9 mouse cellular contexts compared by ENCODE assay signal in the genomic region with DNA sequence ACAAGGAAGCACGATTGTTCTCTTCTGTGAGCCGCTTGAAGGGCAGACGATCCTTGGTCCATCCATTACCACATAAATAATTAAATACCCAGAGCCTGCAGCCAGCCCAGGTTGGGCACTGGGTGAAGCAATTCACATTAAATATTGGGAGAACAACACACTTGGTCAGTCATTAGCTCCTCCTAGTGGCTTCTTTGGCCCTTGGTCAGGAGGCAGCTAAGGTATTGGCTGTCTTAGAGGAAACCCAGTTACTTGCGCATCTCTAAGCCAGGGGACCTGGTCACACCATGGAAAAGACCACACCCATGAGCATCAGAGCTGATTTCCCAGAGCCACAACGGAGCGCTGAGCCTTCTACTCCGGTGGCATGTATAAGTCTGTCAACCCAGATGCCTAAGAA.
DNase-seq lines count a peak whose midpoint lies in the region; ATAC-seq and TF ChIP-seq lines count a peak whose summit lies in the region.
"Had no signal": no experiment of that assay in that cellular context is flagged by ENCODE, and none has a peak within 500 bp of the region (broad histone marks: within the 10 kb centered on the region; RNA-seq: fewer than 3 reads in every experiment).

No protein-coding gene starts in this region.

- no peak overlapping the region for H3K27ac ChIP-seq in forebrain, postnatal 0 days (ENCODE audit: low read depth, low read length)
- no peak overlapping the region for H3K27ac ChIP-seq in forebrain, embryonic 12.5 days
- no peak overlapping the region for H3K27ac ChIP-seq in embryonic facial prominence, embryonic 11.5 days (replicated peaks; ENCODE audit: low read depth, low read length)
- H3K27ac ChIP-seq in kidney, postnatal 0 days: no peak overlapping the region
- H3K27ac ChIP-seq in midbrain, embryonic 15.5 days: no peak overlapping the region

- no peaks in the 10 kb centered on the region for H3K9me3 ChIP-seq in forebrain, postnatal 0 days (ENCODE audit: low read length)
- no peaks in the 10 kb centered on the region for H3K9me3 ChIP-seq in forebrain, embryonic 12.5 days
- H3K9me3 ChIP-seq in embryonic facial prominence, embryonic 11.5 days (replicated peaks; ENCODE audit: control insufficient read depth, low read length): no peaks in the 10 kb centered on the region
- H3K9me3 ChIP-seq in kidney, postnatal 0 days (replicated peaks; ENCODE audit: low read length): no peaks in the 10 kb centered on the region
- no peaks in the 10 kb centered on the region for H3K9me3 ChIP-seq in midbrain, embryonic 15.5 days

- no peak overlapping the region for H3K4me2 ChIP-seq in forebrain, postnatal 0 days (ENCODE audit: low read depth)
- no peak overlapping the region for H3K4me2 ChIP-seq in forebrain, embryonic 12.5 days
- no peak overlapping the region for H3K4me2 ChIP-seq in embryonic facial prominence, embryonic 11.5 days (ENCODE audit: low read depth, low read length)
- H3K4me2 ChIP-seq in kidney, postnatal 0 days (ENCODE audit: low read length): no peak overlapping the region
- H3K4me2 ChIP-seq in midbrain, embryonic 15.5 days: no peak overlapping the region

- H3K9ac ChIP-seq in forebrain, postnatal 0 days: no peak overlapping the region
- no peak overlapping the region for H3K9ac ChIP-seq in forebrain, embryonic 12.5 days
- H3K9ac ChIP-seq in embryonic facial prominence, embryonic 11.5 days (replicated peaks; ENCODE audit: low read length): no peak overlapping the region
- no peak overlapping the region for H3K9ac ChIP-seq in kidney, postnatal 0 days (ENCODE audit: low read depth, low read length)
- H3K9ac ChIP-seq in midbrain, embryonic 15.5 days: no peak overlapping the region

- peak; percentile 39 for TF ChIP-seq CTCF in forebrain, postnatal 0 days (IDR thresholded peaks at IDR 0.05; ENCODE audit: low read depth)
- TF ChIP-seq CTCF in kidney, postnatal 0 days (IDR thresholded peaks at IDR 0.05; ENCODE audit: low read depth): peak; percentile 70

- no peak for DNase-seq in forebrain, postnatal 0 days
- DNase-seq in R1 (ENCODE audit: low read depth, low spot score): peak; percentile 19
- peak; percentile 52 for DNase-seq in embryonic facial prominence, embryonic 11.5 days (ENCODE audit: low spot score)
- peak; percentile 58 for DNase-seq in kidney, postnatal 0 days (ENCODE audit: low spot score)
- no peak for DNase-seq in right cerebral cortex, adult 2 months (ENCODE audit: low spot score in 2 of 2)
- DNase-seq in layer of hippocampus, adult 9-10 months (ENCODE audit: low spot score): no peak

- H3K4me1 ChIP-seq in forebrain, postnatal 0 days (ENCODE audit: insufficient read depth): no peaks in the 10 kb centered on the region
- peaks cover 26% of the 10 kb centered on the region for H3K4me1 ChIP-seq in forebrain, embryonic 12.5 days
- H3K4me1 ChIP-seq in embryonic facial prominence, embryonic 11.5 days (ENCODE audit: control insufficient read depth, insufficient read depth, low read length): no peaks in the 10 kb centered on the region
- H3K4me1 ChIP-seq in kidney, postnatal 0 days (replicated peaks; ENCODE audit: insufficient read depth, low read length): no peaks in the 10 kb centered on the region
- peaks cover 25% of the 10 kb centered on the region for H3K4me1 ChIP-seq in midbrain, embryonic 15.5 days

- H3K27me3 ChIP-seq in forebrain, postnatal 0 days (ENCODE audit: insufficient read depth, low read length): no peaks in the 10 kb centered on the region
- no peaks in the 10 kb centered on the region for H3K27me3 ChIP-seq in forebrain, embryonic 12.5 days
- H3K27me3 ChIP-seq in embryonic facial prominence, embryonic 11.5 days (ENCODE audit: control insufficient read depth, insufficient read depth, low read length): no peaks in the 10 kb centered on the region
- no peaks in the 10 kb centered on the region for H3K27me3 ChIP-seq in kidney, postnatal 0 days (ENCODE audit: insufficient read depth, low read length)
- no peaks in the 10 kb centered on the region for H3K27me3 ChIP-seq in midbrain, embryonic 15.5 days (replicated peaks)

- no peak overlapping the region for H3K4me3 ChIP-seq in forebrain, postnatal 0 days (ENCODE audit: low read depth, low read length)
- no peak overlapping the region for H3K4me3 ChIP-seq in forebrain, embryonic 12.5 days (replicated peaks)
- no peak overlapping the region for H3K4me3 ChIP-seq in embryonic facial prominence, embryonic 11.5 days (ENCODE audit: low read depth, low read length)
- no peak overlapping the region for H3K4me3 ChIP-seq in kidney, postnatal 0 days (replicated peaks; ENCODE audit: low read depth, low read length)
- H3K4me3 ChIP-seq in midbrain, embryonic 15.5 days: no peak overlapping the region
- H3K4me3 ChIP-seq: erythroblast, embryonic 14.5 days had no signal

- H3K36me3 ChIP-seq in forebrain, postnatal 0 days (ENCODE audit: insufficient read depth): no peaks in the 10 kb centered on the region
- H3K36me3 ChIP-seq in forebrain, embryonic 12.5 days (replicated peaks): no peaks in the 10 kb centered on the region
- no peaks in the 10 kb centered on the region for H3K36me3 ChIP-seq in embryonic facial prominence, embryonic 11.5 days (replicated peaks; ENCODE audit: control insufficient read depth, insufficient read depth, low read depth, low read length)
- H3K36me3 ChIP-seq in kidney, postnatal 0 days (ENCODE audit: insufficient read depth, low read length): no peaks in the 10 kb centered on the region
- H3K36me3 ChIP-seq in midbrain, embryonic 15.5 days (replicated peaks): no peaks in the 10 kb centered on the region

- ATAC-seq in forebrain, postnatal 0 days: no peak
- no peak for ATAC-seq in forebrain, embryonic 12.5 days (ENCODE audit: low FRiP score)
- no peak for ATAC-seq in embryonic facial prominence, embryonic 11.5 days (replicated peaks; ENCODE audit: insufficient number of reproducible peaks, low FRiP score, low TSS enrichment, low read depth)
- ATAC-seq in kidney, postnatal 0 days (replicated peaks; ENCODE audit: low FRiP score, low read depth): no peak
- ATAC-seq in midbrain, embryonic 15.5 days (replicated peaks): 0 out of 2 replicates have a peak, but pooled peaks have one; percentile 39

- 43% methylated on average over 7 of the region's 7 CpGs for WGBS in forebrain, postnatal 0 days
- WGBS in forebrain, embryonic 12.5 days: 37% methylated on average over 7 of the region's 7 CpGs
- 38% methylated on average over 7 of the region's 7 CpGs for WGBS in embryonic facial prominence, embryonic 11.5 days
- WGBS in kidney, postnatal 0 days: 50% methylated on average over 7 of the region's 7 CpGs
- WGBS in midbrain, embryonic 15.5 days: 37% methylated on average over 7 of the region's 7 CpGs

Comparison
In these comparisons a context has a peak if more than half of its experiments do, and no peak if none do; other contexts are left out.
1. DNase-seq: peak in R1 (single experiment), embryonic facial prominence, embryonic 11.5 days (single experiment) and kidney, postnatal 0 days (single experiment); none in forebrain, postnatal 0 days (single experiment), right cerebral cortex, adult 2 months (0 of 2) and layer of hippocampus, adult 9-10 months (single experiment).